8 mouse cellular contexts compared by ENCODE assay signal in the genomic region with DNA sequence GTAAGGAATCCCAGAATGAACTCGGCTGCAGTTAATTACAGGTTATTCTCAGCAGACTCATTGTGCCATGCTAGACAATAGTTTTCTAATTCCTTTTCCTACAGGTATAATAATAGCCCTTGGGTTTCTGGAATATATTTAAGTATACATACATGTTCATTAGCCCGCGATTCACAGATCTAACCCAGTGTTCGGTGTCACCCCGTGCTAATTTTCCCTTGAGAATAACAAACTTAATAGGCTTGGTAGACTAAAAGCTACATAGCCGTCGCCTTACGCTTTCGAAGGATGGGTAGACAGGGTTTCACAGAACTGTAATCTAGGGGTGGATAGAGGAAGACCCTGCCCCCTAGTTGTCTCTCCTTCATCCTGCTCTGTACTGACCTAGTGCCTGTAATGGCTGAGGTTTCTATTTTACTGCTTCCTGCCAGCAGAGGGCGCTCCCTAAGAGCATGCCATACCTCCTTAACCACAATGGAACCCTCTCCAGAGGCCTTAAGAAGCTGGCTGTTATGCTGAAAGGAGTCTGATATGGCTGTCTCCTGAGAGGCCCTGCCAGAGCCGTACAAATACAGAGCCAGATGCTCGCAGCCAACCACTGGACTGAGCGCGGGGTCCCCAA. TPM values are rescaled to one million over a fixed set of nuclear protein-coding genes. Genes with fewer than 3 reads are reported as not detected.
DNase-seq lines count a peak whose midpoint lies in the region; ATAC-seq lines count a peak whose summit lies in the region.

No protein-coding gene starts in this region.

- H3K9me3 ChIP-seq in intestine, embryonic 15.5 days: no peaks in the 10 kb centered on the region
- no peaks in the 10 kb centered on the region for H3K9me3 ChIP-seq in midbrain, embryonic 12.5 days

- no peak overlapping the region for H3K27ac ChIP-seq in intestine, embryonic 15.5 days
- no peak overlapping the region for H3K27ac ChIP-seq in midbrain, embryonic 12.5 days (replicated peaks)

- H3K4me3 ChIP-seq in intestine, embryonic 15.5 days (replicated peaks): no peak overlapping the region
- H3K4me3 ChIP-seq in midbrain, embryonic 12.5 days: no peak overlapping the region

- no peaks in the 10 kb centered on the region for H3K27me3 ChIP-seq in intestine, embryonic 15.5 days (replicated peaks)
- H3K27me3 ChIP-seq in midbrain, embryonic 12.5 days: no peaks in the 10 kb centered on the region

- H3K36me3 ChIP-seq in intestine, embryonic 15.5 days: no peaks in the 10 kb centered on the region
- H3K36me3 ChIP-seq in midbrain, embryonic 12.5 days: no peaks in the 10 kb centered on the region

- no peak overlapping the region for H3K4me2 ChIP-seq in intestine, embryonic 15.5 days (replicated peaks)
- no peak overlapping the region for H3K4me2 ChIP-seq in midbrain, embryonic 12.5 days (replicated peaks)

- 0 out of 2 replicates have a peak, but pooled peaks have one; percentile 41 for ATAC-seq in intestine, embryonic 15.5 days
- peak; percentile 90 for ATAC-seq in midbrain, embryonic 12.5 days (ENCODE audit: low FRiP score, low read depth)

- DNase-seq in urinary bladder, adult 18-20 months (ENCODE audit: low spot score in 2 of 2): peak; percentile 27 to 53
- DNase-seq in urinary bladder, postnatal 10 days (ENCODE audit: low spot score): no peak
- peak; percentile 76 for DNase-seq in embryo, embryonic 9.5 days (ENCODE audit: extremely low spot score)
- peak; percentile 48 to 67 for DNase-seq in gastrocnemius, postnatal 4 days (ENCODE audit: low spot score in 2 of 2)
- peak; percentile 76 to 81 for DNase-seq in left cerebral cortex, postnatal 25 days (ENCODE audit: low spot score in 2 of 2)
- DNase-seq in skeletal muscle tissue, adult 2 months (ENCODE audit: low read depth, low spot score): peak; percentile 42

- H3K9ac ChIP-seq in intestine, embryonic 15.5 days: no peak overlapping the region
- H3K9ac ChIP-seq in midbrain, embryonic 12.5 days (replicated peaks): no peak overlapping the region

- 0 out of 2 replicates have a peak, but pooled peaks cover 3% of the 10 kb centered on the region for H3K4me1 ChIP-seq in intestine, embryonic 15.5 days (replicated peaks)
- peaks cover 5% of the 10 kb centered on the region; the same call in 1 of the 2 replicates for H3K4me1 ChIP-seq in midbrain, embryonic 12.5 days

- intact Hi-C loops in left cerebral cortex, postnatal 25 days (cut with DNase I): loop anchor here (1.0 to 5.0 kb wide), 2 partner anchors 101 to 250 kb away; no protein-coding TSS in a partner anchor

- WGBS in intestine, embryonic 15.5 days: 62% methylated on average over 14 of the region's 14 CpGs
- 48% methylated on average over 14 of the region's 14 CpGs for WGBS in midbrain, embryonic 12.5 days

RNA-seq across cellular contexts. Expression of gene Spp2, which starts 49.8 kb away (rescaled TPM):
- under 1 TPM in 1 of 2 experiments, not detected in 1; 0.86 TPM for total RNA-seq in gastrocnemius, postnatal 4 days (2021)
- polyA plus RNA-seq in intestine, embryonic 15.5 days (2015; fragmentation: Nextera tagmentation; extraction: Ambion mirVana): 9.5 and 11.6 TPM in 2 replicates
- total RNA-seq in left cerebral cortex, postnatal 25 days (2021): not detected
- polyA plus RNA-seq in midbrain, embryonic 12.5 days (2016; fragmentation: Nextera tagmentation; extraction: Ambion mirVana): 2.4 TPM in 1 of 2 replicates, not detected in the other

RNA-seq across cellular contexts. Expression of gene Glrp1, which starts 53.3 kb away (rescaled TPM):
- total RNA-seq in gastrocnemius, postnatal 4 days (2021): not detected
- polyA plus RNA-seq in intestine, embryonic 15.5 days (2015; fragmentation: Nextera tagmentation; extraction: Ambion mirVana): not detected in 2 replicates
- total RNA-seq in left cerebral cortex, postnatal 25 days (2021): not detected
- polyA plus RNA-seq in midbrain, embryonic 12.5 days (2016; fragmentation: Nextera tagmentation; extraction: Ambion mirVana): not detected in 2 replicates
